Mouse (Mus musculus): Measurements from ENCODE around the gene Sema6d. TPM values are rescaled to one million over a fixed set of nuclear protein-coding genes. Genes with fewer than 3 reads are reported as not detected.

The Sema6d gene
- total RNA-seq, 2 experiments from 2014 or later: not detected

DNA sequence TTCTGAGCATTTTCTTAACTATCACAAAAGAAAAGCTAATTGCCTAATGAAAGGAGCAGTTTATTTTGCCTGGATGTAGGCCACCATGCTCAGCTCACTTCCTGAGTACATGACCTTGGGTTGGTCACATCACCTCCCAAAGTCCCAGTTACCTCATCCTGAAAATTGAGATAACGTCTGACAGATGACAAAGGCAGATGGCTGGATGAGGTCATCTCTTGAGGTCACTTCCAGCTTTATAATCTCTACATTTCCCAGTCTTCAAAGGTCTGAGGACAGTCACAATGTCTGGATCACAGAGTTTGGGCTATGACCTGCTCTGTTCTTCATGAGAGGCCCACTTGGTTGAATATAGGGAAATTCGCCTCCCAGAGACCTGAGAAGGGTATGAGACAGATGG is 366.1 kb downstream of the Sema6d start:
- ATAC-seq (replicated peaks; ENCODE audit: low FRiP score, low TSS enrichment, poor library complexity, severe bottlenecking): no peak

DNA sequence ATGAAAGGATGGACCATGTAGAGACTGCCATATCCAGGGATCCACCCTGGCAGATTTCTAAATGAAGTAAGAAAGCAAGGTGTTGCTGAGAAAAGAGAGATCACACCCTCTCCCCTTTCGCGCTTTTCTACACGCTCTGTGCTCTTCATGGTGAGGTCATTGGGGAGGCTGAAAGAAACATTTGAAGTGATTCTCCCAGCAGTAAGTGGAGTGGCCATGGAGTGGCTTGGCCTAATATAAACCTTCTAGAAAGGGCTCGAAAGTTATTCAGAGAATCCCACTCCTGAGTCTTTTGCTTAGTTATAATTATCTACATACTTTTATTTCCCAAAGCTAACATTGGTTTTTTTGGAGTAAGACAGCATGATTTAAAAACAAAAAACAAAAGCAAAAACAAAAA is 367.2 kb downstream of the Sema6d start:
- no peak for ATAC-seq (replicated peaks; ENCODE audit: low FRiP score, low TSS enrichment, poor library complexity, severe bottlenecking)

DNA sequence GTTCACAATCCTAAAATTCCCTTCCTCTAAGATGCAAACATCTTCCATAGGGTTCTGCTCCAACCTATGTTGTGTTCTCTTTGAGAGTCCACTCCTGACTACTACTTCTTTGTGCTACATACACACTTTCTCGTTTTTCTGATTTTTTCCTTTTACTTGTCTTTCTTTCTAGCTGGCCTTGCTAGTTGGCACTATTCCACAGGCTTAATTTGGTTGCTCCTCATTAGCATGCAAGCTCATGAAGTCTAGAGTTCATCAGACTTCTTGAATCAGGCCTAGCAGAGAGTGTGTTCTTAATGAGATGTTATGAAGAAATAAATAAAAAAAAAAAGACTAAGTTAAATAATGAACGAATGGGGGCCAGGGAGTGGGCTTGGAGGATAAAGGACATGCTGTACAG is 368.3 kb downstream of the Sema6d start:
- ATAC-seq (replicated peaks; ENCODE audit: low FRiP score, low TSS enrichment, poor library complexity, severe bottlenecking): no peak

DNA sequence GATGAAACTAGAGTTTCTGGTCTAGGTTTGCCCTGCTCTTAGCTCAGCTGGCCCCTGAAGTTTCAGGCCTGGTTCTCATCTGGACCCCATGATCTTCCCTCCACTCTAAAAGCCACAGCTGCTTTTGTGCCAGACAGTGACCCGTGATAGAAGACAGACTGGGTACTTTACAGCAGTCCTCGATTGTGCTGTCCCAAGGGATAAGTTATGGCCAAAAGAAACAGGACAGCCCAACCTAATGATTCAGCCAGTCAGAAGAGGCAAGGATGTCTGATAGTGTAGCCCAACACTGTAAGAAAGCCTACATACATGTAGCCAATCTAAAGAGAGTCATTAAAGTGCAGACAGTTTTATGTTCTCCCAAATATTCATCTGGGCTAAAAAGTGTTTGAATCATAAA is 371.2 kb downstream of the Sema6d start:
- ATAC-seq (replicated peaks; ENCODE audit: low FRiP score, low TSS enrichment, poor library complexity, severe bottlenecking): no peak

DNA sequence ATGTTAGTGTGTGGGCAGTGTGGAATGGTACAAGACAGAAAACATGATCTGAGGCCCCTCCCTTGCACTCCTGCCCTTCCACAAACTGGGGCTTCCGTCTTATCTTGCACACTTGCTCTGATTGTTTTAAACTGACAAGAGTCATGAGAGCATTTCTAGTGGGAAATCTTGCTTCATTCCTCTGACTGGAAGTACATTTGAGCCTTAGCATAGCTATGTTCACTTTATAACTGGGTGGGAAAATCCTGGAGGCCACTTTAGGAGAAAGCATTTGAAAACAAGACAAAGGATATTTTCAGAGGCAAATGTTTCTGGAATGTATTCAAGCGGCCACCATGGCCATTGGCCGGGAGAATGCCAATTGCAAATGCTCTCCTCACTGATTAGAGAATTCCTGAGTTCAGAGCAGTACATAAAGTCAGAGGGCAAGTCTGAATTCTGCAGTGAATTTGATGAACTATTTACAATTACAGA is 371.6 kb downstream of the Sema6d start:
- ATAC-seq (replicated peaks; ENCODE audit: low FRiP score, low TSS enrichment, poor library complexity, severe bottlenecking): no peak

DNA sequence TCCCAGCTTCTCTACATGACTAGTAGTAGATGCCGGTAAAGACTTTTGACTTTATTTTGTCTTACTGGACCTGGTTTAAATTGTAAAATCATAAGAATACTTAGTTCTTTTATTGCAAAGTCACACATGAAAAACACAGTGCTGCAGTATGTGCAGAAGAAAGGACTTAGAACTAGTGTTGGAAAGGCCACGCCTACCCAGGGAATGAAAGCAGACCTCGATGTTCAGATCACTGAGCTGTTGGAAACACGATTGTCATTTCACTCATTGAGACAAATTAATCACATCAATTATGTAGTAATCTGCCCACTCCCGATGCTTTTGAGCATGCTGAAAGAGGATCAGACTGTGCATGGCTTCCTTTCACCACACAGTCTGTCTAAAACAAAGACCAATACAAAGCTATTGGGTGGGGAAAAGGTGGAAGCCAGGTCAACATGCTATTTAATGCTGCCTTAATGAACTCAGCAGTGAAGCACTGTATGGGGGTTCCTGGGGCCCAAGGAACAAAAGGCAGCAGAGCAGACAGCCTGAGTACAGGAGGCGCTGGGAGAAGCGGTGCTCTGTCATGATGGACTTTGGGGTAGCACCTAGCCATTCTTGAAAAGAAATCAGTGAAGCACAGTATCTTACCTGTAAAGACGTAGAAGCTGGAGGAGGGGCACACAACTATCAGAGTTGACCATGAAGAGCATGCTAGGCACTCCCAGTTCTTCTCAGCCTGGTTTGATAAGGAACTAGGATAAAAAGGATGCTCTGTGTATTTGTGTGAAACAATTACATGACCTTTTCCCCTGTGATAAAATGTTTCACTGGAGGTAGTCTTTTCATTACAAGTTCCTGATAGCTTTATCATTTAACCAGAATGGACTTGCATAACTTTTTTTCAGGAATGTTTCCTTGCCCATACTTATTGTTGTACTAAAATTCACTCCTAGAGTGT is 375.5 kb downstream of the Sema6d start:
- no peak for ATAC-seq (replicated peaks; ENCODE audit: low FRiP score, low TSS enrichment, poor library complexity, severe bottlenecking)

DNA sequence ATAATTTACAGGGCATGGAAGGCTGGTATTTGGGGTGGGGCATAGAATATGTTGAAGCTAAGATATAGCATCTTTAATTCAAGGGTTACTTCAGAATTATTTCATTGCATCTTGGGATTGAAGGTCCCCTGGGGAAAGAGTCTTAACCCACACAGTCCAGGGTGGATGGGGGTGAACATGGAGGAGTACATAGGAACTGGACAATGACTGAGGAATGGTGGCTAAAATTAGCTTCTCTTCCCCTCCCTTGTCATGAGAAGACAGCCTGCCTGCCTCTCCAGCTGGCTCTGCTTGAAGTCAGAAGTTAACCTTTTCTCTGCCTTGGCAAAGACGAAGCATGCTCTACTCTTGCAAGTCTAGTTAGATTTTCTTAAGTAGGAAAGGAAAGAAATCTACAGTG is 377.7 kb downstream of the Sema6d start:
- no peak for ATAC-seq (replicated peaks; ENCODE audit: low FRiP score, low TSS enrichment, poor library complexity, severe bottlenecking)

DNA sequence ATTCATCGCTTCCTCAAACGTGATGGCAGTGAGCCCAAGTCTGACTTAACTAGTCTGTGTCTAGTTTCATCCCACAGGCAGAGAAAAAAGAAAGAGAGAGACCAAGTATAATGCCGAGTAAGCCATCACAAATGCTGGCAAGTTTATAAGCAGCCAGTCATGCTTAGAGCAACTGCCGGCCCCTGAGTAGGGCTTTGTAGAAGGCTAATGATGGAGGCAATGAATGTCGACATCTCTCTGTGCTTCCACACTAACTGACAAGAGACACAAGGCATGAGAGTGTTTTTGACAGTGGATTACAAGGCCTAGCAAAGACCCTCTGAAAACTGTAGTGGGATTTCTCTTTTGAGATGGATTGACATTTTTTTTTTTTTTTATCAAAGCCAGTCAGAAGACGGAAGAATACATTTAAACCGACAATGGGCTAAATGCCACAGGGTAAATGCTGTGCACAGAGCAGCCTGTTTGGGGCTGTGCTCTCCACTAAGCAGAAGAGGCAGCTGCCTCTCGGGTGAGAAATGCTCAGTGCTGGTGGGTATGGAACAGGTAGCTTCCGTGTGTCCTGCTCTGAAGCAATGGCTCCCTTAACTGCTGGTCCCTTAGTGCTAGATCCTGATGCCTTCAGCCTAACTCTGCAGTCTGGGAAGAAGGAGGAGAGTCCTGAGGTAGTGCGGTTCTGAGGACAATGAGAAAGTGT is 380.7 kb downstream of the Sema6d start:
- no peak for ATAC-seq (replicated peaks; ENCODE audit: low FRiP score, low TSS enrichment, poor library complexity, severe bottlenecking)

DNA sequence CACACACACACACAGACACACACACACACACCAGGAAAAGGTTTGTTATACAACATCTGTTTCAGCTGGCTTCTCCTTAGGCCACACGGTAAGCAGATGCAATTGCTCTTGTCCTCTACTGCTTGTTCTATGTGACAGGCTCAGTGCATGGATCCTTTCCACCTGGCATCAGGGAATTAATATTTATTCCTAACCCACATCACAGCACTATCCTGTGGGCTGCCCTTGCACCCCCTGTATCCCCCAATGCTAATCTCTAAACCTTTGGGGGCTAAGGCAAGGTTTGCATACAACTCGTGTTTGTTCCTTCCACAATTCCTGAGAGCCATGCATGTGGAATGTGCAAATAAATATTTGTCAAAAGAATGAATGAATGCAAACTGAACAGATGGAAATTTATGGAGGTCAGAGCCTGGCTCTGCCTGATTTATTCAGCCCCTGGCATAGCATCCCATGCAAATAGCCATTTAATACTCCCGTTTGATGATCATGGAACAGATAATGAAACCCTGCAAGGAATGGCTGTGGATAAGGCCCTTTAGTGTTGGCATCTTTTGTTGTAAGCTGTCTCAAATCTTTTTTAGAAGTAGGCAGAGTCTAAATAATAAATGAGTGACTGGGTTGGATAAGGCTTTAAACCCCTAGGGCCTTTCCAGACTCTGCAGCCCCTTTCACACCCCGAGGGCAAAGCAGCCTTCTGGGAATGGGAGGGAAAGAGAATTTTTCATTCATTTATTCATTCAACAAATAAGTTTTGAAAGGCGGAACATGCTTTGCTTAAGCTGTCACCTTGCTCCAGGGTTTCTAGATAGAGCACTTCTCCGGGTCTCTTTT is 383.1 kb downstream of the Sema6d start:
- no peak for ATAC-seq (replicated peaks; ENCODE audit: low FRiP score, low TSS enrichment, poor library complexity, severe bottlenecking)

DNA sequence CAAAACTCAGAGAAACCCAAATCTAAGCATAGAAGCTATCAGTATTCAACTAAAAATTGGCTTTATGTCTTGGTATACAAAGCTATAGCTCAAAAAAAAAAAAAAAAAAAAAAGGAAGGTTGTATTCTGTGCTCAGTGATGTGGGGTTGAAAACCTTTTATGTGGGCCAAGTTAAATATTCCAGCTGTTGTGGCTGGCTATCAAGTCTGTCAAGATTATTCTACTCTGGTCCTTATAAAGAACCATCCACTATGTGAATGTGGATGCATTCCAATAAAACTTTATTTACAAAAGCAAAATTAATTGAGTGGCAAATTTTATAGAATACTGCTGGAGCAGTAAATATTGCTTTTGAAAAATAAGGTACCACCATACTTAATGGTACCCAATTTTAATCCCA is 388.1 kb downstream of the Sema6d start:
- no peak for ATAC-seq (replicated peaks; ENCODE audit: low FRiP score, low TSS enrichment, poor library complexity, severe bottlenecking)

DNA sequence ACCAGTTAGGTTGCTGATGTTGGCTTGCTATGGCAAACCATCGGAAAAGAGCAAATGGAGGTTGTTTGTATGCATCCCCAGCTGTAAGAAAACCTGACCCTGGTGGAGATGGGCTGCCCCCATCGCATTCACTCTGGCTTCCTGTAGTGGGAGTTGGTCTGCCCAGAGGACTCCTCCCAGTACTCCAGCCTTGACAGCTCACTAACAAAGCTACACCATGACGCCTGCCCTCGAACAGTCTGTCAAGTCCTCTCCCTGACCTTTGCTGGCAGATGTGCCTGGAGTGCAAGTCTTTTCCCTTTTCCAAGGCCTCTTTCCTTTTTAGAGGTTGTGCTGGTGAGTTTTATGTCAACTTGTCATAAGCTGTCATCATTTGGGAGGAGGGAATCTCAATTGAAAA is 388.8 kb downstream of the Sema6d start:
- no peak for ATAC-seq (replicated peaks; ENCODE audit: low FRiP score, low TSS enrichment, poor library complexity, severe bottlenecking)

DNA sequence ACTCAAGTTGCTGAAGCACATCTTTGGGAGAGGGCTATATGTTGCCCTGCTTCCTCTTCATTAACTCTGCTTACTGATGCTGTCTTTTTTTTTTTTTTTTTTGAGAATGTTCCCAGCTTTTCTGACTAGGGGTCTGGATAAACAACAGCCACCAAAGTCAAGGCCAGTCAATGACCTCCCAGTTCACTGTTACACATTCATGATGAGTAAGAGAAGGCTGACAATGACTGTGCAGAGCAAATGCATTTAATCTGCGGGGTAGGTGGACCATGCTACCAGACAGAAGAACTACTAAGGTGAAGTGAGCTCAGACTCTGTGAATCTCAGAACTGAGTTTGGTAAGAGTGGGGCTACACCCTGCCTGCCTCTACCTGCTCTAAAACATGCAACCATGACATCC is 396.0 kb downstream of the Sema6d start:
- ATAC-seq (replicated peaks; ENCODE audit: low FRiP score, low TSS enrichment, poor library complexity, severe bottlenecking): no peak

DNA sequence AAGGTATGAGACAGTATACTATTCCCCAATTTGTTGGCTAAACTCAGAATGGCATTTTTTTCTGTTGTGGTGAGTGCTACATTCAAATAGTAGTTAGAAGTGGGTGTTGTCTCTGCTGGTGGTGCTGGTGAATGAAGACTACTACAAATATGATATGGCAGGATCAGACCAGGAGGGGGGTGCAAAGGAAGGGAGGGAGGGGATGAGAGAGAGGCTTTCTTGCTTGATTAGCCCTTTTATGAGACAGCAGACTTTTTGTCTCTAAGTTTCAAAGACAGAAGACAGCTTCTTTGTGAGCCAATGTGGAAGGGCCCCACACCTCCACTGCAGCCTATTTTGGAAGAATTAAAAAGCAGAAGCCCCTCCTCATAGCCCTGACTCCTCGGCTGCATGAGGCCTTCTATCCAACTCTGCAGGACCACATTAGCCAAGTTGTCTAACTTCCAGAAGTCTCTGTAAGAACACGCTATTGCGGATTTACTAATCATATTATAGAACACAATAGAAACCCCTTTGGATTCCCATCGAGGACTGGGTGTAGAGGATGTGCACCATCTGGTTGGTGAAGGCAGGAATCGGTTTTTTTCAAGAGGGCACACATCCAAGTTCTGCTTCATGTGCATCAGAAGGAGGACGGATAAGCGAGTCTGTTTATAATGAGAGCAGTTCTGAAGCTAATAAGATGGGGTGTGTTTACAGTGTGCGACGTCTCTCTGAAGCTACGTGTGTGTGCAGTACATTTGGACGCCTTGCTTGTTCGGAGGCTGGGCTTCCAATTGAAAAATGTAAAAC is 400.4 kb downstream of the Sema6d start:
- no peak for ATAC-seq (replicated peaks; ENCODE audit: low FRiP score, low TSS enrichment, poor library complexity, severe bottlenecking)

DNA sequence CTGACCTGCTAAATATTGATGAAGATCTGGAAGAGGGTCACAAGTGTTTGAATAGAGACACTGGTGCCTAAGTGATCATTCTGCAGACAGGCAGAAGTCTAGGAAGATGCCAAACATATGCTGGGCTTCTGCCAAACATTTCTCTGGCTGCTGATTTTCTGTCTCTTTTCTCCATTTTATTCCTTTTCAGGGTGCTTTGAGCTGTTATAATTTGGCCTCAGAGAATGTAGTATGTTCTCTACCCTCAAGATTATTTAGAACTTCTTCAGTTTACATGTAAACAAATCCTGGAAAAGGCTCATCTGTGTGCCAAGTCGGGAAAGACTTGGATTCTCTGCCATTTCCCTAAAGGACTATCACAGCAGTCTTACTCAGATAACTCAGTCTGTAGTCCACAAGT is 406.0 kb downstream of the Sema6d start:
- no peak for ATAC-seq (replicated peaks; ENCODE audit: low FRiP score, low TSS enrichment, poor library complexity, severe bottlenecking)

DNA sequence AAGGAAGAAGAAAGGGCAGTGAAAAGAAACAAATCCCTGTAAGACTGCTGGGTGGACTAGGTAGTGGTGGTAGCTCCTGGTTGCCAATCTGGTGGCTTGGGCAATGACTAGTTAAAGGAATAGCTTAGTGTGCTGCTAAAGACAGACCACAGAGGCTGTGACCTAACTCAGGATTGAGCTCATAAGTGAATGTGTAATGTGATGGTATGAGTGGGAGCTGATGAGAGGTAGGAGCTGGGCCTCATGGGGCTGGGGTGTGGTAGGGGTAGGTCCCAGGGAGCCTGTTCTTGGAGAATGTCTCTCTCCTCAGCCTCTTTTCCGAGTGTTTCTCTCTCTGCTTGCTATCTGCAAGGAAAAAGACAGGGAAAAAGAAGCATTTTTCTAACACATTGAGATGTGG is 409.9 kb downstream of the Sema6d start:
- ATAC-seq (replicated peaks; ENCODE audit: low FRiP score, low TSS enrichment, poor library complexity, severe bottlenecking): no peak

DNA sequence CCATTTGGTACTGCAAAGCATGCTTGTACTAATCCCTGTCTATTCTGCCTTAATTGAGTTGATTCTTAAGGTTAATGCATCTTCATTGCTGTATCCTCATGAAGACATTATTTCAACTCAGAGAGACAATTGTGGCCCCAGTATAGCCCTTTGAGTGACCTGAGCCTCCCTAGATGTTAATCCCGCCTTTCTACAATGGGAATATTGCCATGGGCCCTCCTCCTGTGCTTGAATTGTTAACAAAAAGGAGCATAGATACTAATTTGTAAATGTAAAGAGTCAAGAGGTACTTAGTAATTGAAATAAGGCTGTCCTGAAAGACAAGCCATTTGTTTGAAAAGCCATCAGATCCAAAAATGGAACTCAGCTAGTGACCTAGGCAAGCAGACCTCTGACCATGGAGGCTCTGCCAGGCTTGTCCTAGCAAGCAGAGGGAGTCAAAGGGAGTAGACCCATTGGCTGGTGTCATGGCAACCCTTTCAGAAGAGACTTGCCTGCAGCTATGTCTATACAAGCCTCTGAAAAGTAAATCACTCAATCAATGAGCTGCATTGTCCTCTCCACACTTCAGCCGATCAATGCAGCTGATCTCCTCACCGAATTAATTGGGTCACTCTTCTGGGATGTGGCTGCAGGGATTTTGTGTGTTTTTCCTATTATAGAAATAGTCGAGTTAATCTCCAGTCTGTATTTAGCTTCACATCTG is 416.2 kb downstream of the Sema6d start:
- ATAC-seq (replicated peaks; ENCODE audit: low FRiP score, low TSS enrichment, poor library complexity, severe bottlenecking): no peak

DNA sequence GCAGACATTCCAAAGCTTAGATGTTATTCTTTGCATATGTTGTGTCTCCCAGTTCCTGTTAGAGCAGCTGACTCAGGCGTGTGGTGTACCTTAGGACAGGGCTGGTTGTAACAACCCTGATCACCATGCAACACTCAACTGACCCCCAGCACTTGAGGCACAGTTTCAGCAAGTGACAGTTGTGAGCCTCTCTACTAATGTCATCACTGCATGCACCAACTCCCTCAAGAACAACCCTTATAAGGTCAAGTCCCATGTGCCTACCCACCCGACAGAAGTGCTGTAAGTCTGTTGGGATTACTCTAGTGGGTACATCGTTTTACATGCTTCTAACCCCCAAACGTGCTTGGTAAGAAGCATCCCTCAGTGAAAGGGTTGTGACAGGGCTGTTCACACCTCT is 418.0 kb downstream of the Sema6d start:
- ATAC-seq (replicated peaks; ENCODE audit: low FRiP score, low TSS enrichment, poor library complexity, severe bottlenecking): no peak

DNA sequence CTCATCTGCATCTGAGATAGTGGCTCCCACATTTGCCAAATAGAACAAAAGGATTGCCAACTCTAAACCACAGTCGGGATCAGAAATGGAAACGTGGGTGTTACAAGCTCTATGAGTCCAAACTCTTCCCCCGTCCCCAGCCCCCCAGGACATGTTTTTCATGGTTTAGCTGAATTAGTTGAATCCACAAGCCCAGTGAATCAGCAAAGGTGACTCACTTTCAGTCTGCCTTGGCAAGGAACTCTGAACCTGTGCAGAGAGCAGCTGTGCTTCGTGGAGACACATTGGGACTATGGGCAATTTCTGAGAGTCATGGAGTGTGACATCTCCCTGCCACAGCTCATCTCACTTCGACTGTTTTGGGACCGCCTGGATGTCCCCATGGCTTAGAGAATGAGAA is 419.7 kb downstream of the Sema6d start:
- ATAC-seq (replicated peaks; ENCODE audit: low FRiP score, low TSS enrichment, poor library complexity, severe bottlenecking): no peak

DNA sequence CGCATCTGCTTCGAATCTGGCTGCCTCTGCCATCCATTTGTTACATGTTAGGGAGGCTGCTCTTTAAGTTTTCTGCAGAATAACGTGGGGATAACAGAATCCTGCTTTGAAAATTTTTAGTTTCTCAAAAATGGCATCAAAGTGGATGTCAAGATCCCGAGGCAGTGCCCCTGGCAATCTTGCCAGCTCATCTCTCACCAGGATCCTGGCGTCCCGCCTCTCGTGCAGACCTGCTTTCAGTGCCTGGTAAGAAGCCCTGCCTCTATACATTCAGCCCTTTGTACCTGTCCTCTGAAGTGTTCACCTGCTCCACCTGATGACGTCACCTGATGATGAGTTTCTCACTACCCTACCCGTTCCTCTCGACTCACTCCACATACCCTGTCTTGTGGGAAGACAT is 422.1 kb downstream of the Sema6d start:
- ATAC-seq (replicated peaks; ENCODE audit: low FRiP score, low TSS enrichment, poor library complexity, severe bottlenecking): no peak

Data from megakaryocyte-erythroid progenitor cell, adult 5-6 weeks (primary cell).